Mouse (Mus musculus) cerebellum, adult 9-11 months (tissue): Measurements from ENCODE around the gene BC005537.
A peak's percentile ranks its signal among the peaks of the same experiment; 100 is the strongest.
"Not testable (repeated sequence)": the region's sequence is repeated elsewhere in the genome, so short reads cannot be mapped to it uniquely, and the experiment has no call there.

ENCODE experiments used
- DNase-seq: peaks from one replicate; pipeline ENCODE4 v3.0.0; 2022

The BC005537 gene

GRCm38 (mm10) chr13:24801308-24801921 lies at the start of gene BC005537:
Gene BC005537 (plus strand): TSS chr13:24801657.
- peak; percentile 70 for DNase-seq

- no peak for DNase-seq
Observed at GRCm38 (mm10) chr13:24756756-24757155, 44.7 kb upstream of the BC005537 start.

GRCm38 (mm10) chr13:24757820-24758564 lies 43.5 kb upstream of the BC005537 start:
- DNase-seq = no peak

- no peak for DNase-seq
Observed at GRCm38 (mm10) chr13:24759451-24759850, 42.0 kb upstream of the BC005537 start.

- DNase-seq = peak; percentile 10
Observed at GRCm38 (mm10) chr13:24760351-24760870, 41.0 kb upstream of the BC005537 start.

GRCm38 (mm10) chr13:24761083-24761402 lies 40.4 kb upstream of the BC005537 start:
- no peak for DNase-seq

GRCm38 (mm10) chr13:24761403-24762227 lies 39.8 kb upstream of the BC005537 start, which contains the start of gene Gmnn:
Gene Gmnn (minus strand): TSS chr13:24761923.
- peak; percentile 86 for DNase-seq

GRCm38 (mm10) chr13:24762254-24762653 lies 39.2 kb upstream of the BC005537 start:
- no peak for DNase-seq

- not testable (repeated sequence) for DNase-seq
Observed at GRCm38 (mm10) chr13:24767809-24768208, 33.6 kb upstream of the BC005537 start.

- DNase-seq = not testable (repeated sequence)
Observed at GRCm38 (mm10) chr13:24771482-24771881, 30.0 kb upstream of the BC005537 start.

- peak; percentile 50 for DNase-seq
Observed at GRCm38 (mm10) chr13:24776146-24776844, 25.2 kb upstream of the BC005537 start.

GRCm38 (mm10) chr13:24778026-24778425 lies 23.4 kb upstream of the BC005537 start:
- DNase-seq = no peak

GRCm38 (mm10) chr13:24778706-24779380 lies 22.6 kb upstream of the BC005537 start:
- no peak for DNase-seq

- no peak for DNase-seq
Observed at GRCm38 (mm10) chr13:24781916-24782315, 19.5 kb upstream of the BC005537 start.

- peak; percentile 80 for DNase-seq
Observed at GRCm38 (mm10) chr13:24786014-24786490, 15.4 kb upstream of the BC005537 start.

- DNase-seq = no peak
Observed at GRCm38 (mm10) chr13:24787477-24787876, 14.0 kb upstream of the BC005537 start.

- no peak for DNase-seq
Observed at GRCm38 (mm10) chr13:24791349-24791748, 10.1 kb upstream of the BC005537 start.

GRCm38 (mm10) chr13:24792411-24793045 lies 8.9 kb upstream of the BC005537 start:
- no peak for DNase-seq

- DNase-seq = no peak
Observed at GRCm38 (mm10) chr13:24798686-24799085, 2.8 kb upstream of the BC005537 start.

- DNase-seq = peak; percentile 37
Observed at GRCm38 (mm10) chr13:24799378-24799777, 2.1 kb upstream of the BC005537 start.

GRCm38 (mm10) chr13:24799925-24800673 lies 1.4 kb upstream of the BC005537 start:
- peak; percentile 74 for DNase-seq
